Mouse (Mus musculus) lung, postnatal 25 days (tissue): Measurements from ENCODE around the gene Cplx1.
A peak's percentile ranks its signal among the peaks of the same experiment; 100 is the strongest.

ENCODE experiments used
- DNase-seq: peaks from one replicate; pipeline ENCODE4 v3.0.0; 2022; ENCODE audit warnings: low spot score

Cplx1 gene

GRCm38 (mm10) chr5:108549489-108550206, at the start of gene Cplx1:
Cplx1 (minus strand) TSS chr5:108550024.
- no peak for DNase-seq

- no peak for DNase-seq
Observed at GRCm38 (mm10) chr5:108581361-108581891, 31.6 kb upstream of the Cplx1 start.

DNA sequence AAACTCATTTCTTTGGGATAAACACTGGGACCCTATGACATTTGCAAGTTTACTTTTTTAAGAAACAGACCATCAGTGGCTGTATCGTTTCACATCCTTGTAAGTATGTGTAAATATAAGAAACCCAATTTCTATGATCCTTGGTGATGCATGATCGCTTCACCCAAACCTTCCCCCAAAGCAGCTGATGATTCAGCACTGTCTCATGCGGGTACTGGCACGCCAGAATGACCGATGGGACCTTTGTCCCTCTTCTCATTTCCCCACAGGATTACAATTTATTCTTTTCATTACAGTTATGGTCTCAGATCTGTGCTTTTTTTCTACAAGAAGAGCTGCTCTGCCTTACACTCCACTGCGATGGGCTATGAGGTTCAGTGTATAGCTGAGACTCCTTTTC, 23.2 kb upstream of the Cplx1 start:
- no peak for DNase-seq

GRCm38 (mm10) chr5:108570991-108571390, 21.2 kb upstream of the Cplx1 start:
- DNase-seq, result no peak

DNA sequence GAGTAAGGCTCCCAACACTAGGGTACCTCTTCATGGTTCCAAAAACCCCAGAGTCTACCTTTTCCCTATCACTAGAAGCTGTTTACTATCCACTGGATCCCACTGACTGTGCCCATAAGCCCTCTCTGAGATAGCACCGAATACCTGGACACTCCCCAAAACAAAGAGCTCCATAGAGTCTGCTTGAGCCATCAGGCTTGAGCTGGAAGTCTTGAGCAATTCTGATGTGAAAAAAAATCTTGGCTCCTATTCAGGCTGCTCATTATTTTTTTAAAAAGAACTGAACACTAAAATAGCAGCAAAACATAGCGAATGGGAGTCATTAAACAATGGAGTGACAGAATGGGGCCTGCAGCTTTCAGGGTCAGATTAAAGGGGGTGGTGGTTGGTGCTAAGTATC, 17.3 kb upstream of the Cplx1 start:
- peak; percentile 49 for DNase-seq

- peak; percentile 5 for DNase-seq
Observed at GRCm38 (mm10) chr5:108566523-108566922, 16.7 kb upstream of the Cplx1 start.

GRCm38 (mm10) chr5:108565381-108565780, 15.6 kb upstream of the Cplx1 start:
- no peak for DNase-seq

DNA sequence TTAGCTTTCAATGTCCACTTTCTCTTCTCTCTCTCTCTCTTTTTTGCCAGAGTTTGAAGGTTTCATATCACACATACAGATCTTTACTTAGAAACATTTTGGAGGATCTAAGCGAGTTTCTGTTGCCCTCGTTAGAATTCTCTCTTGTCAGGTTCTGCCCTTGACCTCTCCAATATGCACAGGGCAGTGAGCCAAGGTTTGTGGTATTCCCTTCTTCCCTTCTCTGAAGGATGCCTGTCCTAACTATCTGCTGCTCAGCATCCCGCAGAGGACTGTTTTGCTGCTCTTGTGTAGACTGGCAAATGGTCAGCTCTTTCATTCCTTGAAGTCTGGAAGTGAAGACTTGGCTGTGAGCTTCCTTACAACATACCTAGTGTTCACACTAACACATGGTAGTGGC, 14.5 kb upstream of the Cplx1 start:
- DNase-seq, result no peak

DNA sequence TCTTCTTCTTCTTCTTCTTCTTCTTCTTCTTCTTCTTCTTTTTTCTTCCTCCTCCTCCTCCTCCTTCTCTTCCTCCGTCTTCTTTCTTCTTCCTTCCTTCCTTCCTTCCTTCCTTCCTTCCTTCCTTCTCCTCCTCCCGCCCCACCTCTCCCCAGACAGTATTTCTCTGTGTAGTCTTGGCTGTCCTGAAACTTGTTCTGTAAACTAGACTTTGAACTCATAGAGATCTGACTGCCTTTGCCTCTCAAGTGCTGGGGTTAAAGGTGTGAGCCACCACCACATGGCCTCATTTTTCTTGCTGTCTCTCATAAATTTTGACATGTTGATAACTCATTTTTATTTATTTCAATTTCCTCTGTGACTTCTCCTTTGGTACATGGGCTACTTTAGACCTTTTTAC, 12.7 kb upstream of the Cplx1 start:
- DNase-seq, result no peak

- DNase-seq, result no peak
Observed at GRCm38 (mm10) chr5:108556986-108557385, 7.2 kb upstream of the Cplx1 start.

- no peak for DNase-seq
Observed at GRCm38 (mm10) chr5:108554041-108554440, 4.2 kb upstream of the Cplx1 start.

DNA sequence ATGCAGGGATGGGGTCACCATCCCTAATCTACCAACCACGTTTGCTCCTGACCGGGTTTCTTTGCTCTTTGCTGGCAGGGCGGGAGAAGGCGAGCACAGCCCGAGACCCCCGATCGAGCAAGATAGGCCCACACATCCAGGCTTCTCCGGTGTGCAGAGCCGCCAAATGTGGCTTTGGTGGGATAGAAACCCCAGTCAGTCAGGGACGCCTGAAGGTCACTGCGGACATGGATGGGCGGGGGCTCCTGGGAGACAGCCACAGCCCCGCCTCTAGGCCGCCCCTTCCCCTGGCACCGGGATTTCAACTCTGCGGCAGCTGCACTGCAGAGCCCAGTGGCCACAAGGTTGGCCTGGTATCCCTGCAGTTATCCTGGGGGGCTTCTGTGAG, 377 bp upstream of the Cplx1 start:
- no peak for DNase-seq

DNA sequence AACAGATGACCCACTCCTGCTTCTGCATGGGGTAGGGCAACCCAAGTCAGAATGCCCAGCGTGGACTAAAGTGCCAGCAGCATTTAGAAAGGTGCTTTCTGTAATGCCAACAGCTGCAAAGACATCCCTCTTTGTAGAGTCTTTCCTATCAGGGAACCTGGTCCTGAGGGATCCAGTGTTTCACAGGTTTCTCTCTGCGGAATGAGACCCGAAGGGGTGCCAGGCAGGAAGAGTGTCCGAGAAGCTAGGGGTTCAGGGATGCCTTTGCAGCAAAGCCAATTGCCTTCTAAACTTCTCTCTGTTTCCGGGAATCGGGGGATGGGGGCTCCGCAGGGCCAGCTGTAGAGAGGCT, 711 bp downstream of the Cplx1 start:
- DNase-seq, result no peak

- no peak for DNase-seq
Observed at GRCm38 (mm10) chr5:108547636-108548035, 2.2 kb downstream of the Cplx1 start.

DNA sequence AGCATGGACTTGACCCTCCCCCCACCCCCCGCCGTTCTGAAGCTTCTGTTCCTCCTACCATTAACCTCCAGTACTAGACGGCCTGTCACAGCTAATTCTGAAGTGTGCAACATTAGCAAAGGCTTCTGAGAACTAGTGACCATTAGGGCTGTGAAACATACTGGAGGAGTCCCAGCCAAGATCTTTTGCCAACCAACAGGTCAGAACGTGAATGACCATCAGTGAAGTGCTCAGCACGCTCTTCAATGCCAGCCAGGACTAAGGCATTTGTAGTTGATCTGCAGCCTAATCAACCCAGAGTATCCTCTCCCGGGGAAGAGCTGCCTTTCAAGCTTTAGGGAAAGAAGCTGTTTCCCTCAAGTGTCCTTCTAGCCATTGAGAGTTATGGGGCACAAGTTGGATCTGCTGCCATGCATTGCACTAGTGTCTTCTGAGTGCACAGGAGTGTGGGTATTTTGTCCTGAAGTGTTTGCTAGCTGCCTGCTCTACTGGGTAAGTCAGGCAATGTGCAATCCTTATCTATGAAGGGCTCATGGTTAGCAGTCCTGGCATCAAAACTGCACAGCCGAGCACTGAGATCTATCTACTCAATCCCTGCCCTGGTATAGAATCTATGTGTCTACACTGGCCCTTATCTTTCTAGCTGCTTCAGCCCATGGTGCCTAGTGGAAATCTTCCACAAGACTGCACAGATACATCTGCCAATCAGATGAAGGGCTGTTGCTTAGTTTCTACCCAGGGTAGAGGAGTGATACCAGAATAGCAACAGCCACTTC, 6.1 kb downstream of the Cplx1 start:
- DNase-seq, result no peak

- no peak for DNase-seq
Observed at GRCm38 (mm10) chr5:108534188-108534587, 15.6 kb downstream of the Cplx1 start.

- DNase-seq, result no peak
Observed at GRCm38 (mm10) chr5:108522597-108522996, 27.2 kb downstream of the Cplx1 start.

GRCm38 (mm10) chr5:108521896-108522295, 27.9 kb downstream of the Cplx1 start:
- no peak for DNase-seq

GRCm38 (mm10) chr5:108521016-108521415, 28.8 kb downstream of the Cplx1 start:
- DNase-seq, result no peak

- no peak for DNase-seq
Observed at GRCm38 (mm10) chr5:108520153-108520552, 29.7 kb downstream of the Cplx1 start.

- no peak for DNase-seq
Observed at GRCm38 (mm10) chr5:108518951-108519350, 30.9 kb downstream of the Cplx1 start.

DNA sequence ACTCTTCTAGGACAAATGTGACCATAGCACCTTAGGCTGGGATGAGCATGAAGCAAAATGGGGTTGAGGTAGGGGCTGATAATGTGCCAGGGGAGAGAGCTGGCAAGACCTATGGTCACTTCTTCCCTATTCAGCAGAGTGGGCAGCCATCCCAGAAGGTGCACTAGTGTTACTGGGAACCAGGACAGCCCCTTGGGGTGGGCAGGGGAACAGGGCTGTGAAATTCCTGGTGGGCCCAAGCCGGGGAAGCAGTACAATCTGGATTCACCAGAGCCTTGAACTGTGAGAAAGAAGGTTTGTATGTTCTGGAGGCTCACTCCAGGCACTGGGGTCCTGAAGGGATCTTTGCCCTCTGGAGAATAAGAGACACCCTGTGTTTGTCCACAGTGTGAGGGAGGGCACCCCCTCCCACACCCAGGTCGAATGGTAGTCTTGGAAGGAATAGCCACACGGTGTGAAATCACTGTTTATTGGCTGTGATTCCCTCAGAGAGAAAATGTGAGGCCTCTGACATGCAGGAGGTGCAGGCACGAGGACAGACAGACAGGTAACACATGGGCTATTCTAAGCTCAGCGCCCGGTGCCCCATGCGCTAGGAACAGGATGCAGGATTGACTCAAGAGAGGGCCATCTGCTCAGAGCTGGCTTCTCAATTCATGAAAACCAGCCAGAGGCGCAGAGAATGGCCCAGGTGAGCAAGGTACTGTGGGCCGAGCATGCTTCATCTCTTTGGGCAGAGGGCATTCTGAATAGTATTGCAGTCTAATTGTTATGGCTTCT, 31.5 kb downstream of the Cplx1 start:
- DNase-seq, result no peak

DNA sequence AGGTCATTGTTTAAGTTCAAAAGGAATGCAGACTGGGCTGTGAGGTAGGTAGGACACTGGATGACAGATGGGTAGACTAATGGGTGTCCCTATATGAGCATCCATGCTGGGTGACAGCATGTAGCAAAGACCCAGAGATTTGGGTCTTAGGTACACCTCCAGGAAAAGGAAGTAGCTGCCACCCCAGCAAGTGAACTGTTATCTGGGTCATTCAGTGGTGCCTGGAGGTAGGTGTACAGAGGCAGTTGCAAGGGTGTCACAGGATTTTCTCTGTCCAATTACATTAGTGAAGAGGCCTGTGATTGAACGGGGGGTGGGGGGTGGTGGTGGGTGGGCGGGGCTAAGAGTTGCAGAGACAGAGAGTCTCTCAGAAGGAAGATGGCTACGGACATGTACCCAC, 33.2 kb downstream of the Cplx1 start:
- no peak for DNase-seq
